Mouse (Mus musculus): Measurements from ENCODE around the gene Morc4.

DNA sequence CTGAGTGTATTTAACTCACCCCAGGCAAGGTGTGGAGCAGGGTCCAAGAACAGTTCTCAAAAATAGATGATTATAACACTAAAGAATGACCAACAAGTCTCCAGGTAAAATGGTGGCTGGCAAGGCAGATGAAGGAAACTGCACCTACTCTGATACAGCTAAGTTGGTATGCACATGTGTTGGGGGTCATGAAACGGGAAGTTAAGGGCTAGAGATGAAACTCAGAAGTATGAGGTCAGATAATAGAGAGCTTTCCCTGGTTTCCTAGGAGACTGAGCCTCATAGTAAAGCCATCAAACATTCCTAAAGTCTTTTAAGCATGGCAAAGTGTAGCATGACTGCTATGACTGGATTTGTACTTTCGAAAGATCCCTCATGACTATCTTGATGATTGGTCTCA, 68.4 kb downstream of the Morc4 start:
- no peak for TF ChIP-seq CTCF (IDR thresholded peaks at IDR 0.05; ENCODE audit: low read depth)
- TF ChIP-seq EP300 (IDR thresholded peaks at IDR 0.05; ENCODE audit: low read depth) = no peak
